Mouse (Mus musculus) spleen, adult 2 months (tissue): Measurements from ENCODE around the gene Irf3.

Experiments used
- CTCF ChIP-seq: fragments of 200-500 bp; IDR thresholded peaks from 2 replicates; pipeline ENCODE4 v1.5.1; 2011; ENCODE audit warnings: mild to moderate bottlenecking, inconsistent platforms; ENCODE audit not compliant: insufficient read depth, insufficient read length, insufficient replicate concordance; ENCODE audit errors: extremely low read depth
- POLR2A ChIP-seq: fragments of 200-500 bp; IDR thresholded peaks from 2 replicates; pipeline ENCODE4 v1.6.1; 2011; ENCODE audit warnings: low read depth, low read length, inconsistent platforms

GRCm38 (mm10) chr7:45006503-45006902 lies 9.1 kb downstream of the Irf3 start:
- TF ChIP-seq CTCF (no peak), POLR2A (no peak)
